In the genomic region with DNA sequence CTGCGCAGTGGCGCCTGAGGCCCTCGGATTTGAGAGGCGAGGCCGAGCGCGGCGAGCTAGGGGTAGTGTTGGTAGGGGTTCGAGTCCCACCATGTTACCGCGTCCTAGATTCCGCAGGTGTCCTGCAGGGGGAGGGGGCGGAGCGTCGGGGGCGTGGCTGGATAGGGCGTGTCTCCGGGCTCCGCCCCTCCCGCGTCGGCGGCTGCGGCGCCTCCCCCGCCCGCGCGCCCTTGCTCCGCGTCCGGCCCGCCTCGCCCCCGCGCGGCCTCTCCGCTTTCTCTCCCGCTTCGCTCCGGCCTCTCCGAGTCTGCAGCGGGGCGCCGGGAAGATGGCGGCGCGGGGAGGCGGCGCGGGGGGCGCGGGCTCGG, we compare ENCODE assay signal across 8 mouse cellular contexts. TPM values are rescaled to one million over a fixed set of nuclear protein-coding genes. Genes with fewer than 3 reads are reported as not detected.
DNase-seq lines count a peak whose midpoint lies in the region; ATAC-seq lines count a peak whose summit lies in the region.
"Had no signal": no experiment of that assay in that cellular context is flagged by ENCODE, and none has a peak within 500 bp of the region (broad histone marks: within the 10 kb centered on the region; RNA-seq: fewer than 3 reads in every experiment).

A gene (plus strand): TSS at position 198 of the 368 bp plus-strand sequence.

- H3K9me3 ChIP-seq in embryonic facial prominence, embryonic 10.5 days, result no peaks in the 10 kb centered on the region
- H3K9me3 ChIP-seq in heart, embryonic 11.5 days (replicated peaks; ENCODE audit: control insufficient read depth, low read length), result no peaks in the 10 kb centered on the region
- H3K9me3 ChIP-seq in midbrain, embryonic 16.5 days (replicated peaks; ENCODE audit: control insufficient read depth, low read length, poor library complexity, severe bottlenecking), result no peaks in the 10 kb centered on the region
- H3K9me3 ChIP-seq in stomach, embryonic 16.5 days (replicated peaks; ENCODE audit: control insufficient read depth, low read length), result no peaks in the 10 kb centered on the region

- peak within 1 kb of the TSS; percentile 90 for H3K27ac ChIP-seq in embryonic facial prominence, embryonic 10.5 days (replicated peaks)
- H3K27ac ChIP-seq in heart, embryonic 11.5 days (ENCODE audit: low read depth, low read length), result no peak within 1 kb of the TSS
- H3K27ac ChIP-seq in midbrain, embryonic 16.5 days (ENCODE audit: low read length), result no peak within 1 kb of the TSS
- peak within 1 kb of the TSS; percentile 44 for H3K27ac ChIP-seq in stomach, embryonic 16.5 days (ENCODE audit: low read length)
- H3K27ac ChIP-seq: macrophage had no signal

- ATAC-seq in heart, embryonic 11.5 days (replicated peaks; ENCODE audit: insufficient number of reproducible peaks, low FRiP score, low TSS enrichment), result peak; percentile 73
- ATAC-seq in midbrain, embryonic 16.5 days, result peak; percentile 76
- ATAC-seq in stomach, embryonic 16.5 days (ENCODE audit: insufficient read depth, low FRiP score), result peak; percentile 90

- peak within 1 kb of the TSS; percentile 90 for H3K4me2 ChIP-seq in heart, embryonic 11.5 days
- peak within 1 kb of the TSS; percentile 83 for H3K4me2 ChIP-seq in midbrain, embryonic 16.5 days (ENCODE audit: low read length)
- peak within 1 kb of the TSS; percentile 89 for H3K4me2 ChIP-seq in stomach, embryonic 16.5 days (ENCODE audit: low read depth, low read length)

- no peaks in the 10 kb centered on the region for H3K36me3 ChIP-seq in embryonic facial prominence, embryonic 10.5 days (replicated peaks)
- H3K36me3 ChIP-seq in heart, embryonic 11.5 days (ENCODE audit: control insufficient read depth, insufficient read depth, low read length), result no peaks in the 10 kb centered on the region
- H3K36me3 ChIP-seq in midbrain, embryonic 16.5 days (ENCODE audit: control insufficient read depth, insufficient read depth, low read length), result no peaks in the 10 kb centered on the region
- no peaks in the 10 kb centered on the region for H3K36me3 ChIP-seq in stomach, embryonic 16.5 days (ENCODE audit: control insufficient read depth, insufficient read depth, low read length)

- DNase-seq in adrenal gland, postnatal 4 days (ENCODE audit: low spot score in 2 of 2), result peak; percentile 12 to 21
- peak; percentile 85 for DNase-seq in embryonic facial prominence, embryonic 10.5 days (ENCODE audit: low spot score)
- peak; percentile 35 for DNase-seq in kidney, adult 9 months
- peak; percentile 55 for DNase-seq in liver

- H3K4me1 ChIP-seq in embryonic facial prominence, embryonic 10.5 days, result peaks cover 10% of the 10 kb centered on the region; the same call in 1 of the 2 replicates
- H3K4me1 ChIP-seq in heart, embryonic 11.5 days (ENCODE audit: control insufficient read depth, insufficient read depth, low read length), result no peaks in the 10 kb centered on the region
- no peaks in the 10 kb centered on the region for H3K4me1 ChIP-seq in midbrain, embryonic 16.5 days (ENCODE audit: control insufficient read depth, insufficient read depth, low read length)
- H3K4me1 ChIP-seq in stomach, embryonic 16.5 days (ENCODE audit: control insufficient read depth, insufficient read depth, low read length), result no peaks in the 10 kb centered on the region

- peaks cover 12% of the 10 kb centered on the region for H3K27me3 ChIP-seq in embryonic facial prominence, embryonic 10.5 days (replicated peaks; ENCODE audit: low read depth, poor library complexity, severe bottlenecking)
- peaks cover 5% of the 10 kb centered on the region; the same call in 1 of the 2 replicates for H3K27me3 ChIP-seq in heart, embryonic 11.5 days (ENCODE audit: control insufficient read depth, insufficient read depth, low read length)
- H3K27me3 ChIP-seq in midbrain, embryonic 16.5 days (ENCODE audit: control insufficient read depth, insufficient read depth, low read depth, low read length), result no peaks in the 10 kb centered on the region
- H3K27me3 ChIP-seq in stomach, embryonic 16.5 days (ENCODE audit: control insufficient read depth, insufficient read depth, low read length), result no peaks in the 10 kb centered on the region

- peak within 1 kb of the TSS; percentile 90 for H3K4me3 ChIP-seq in embryonic facial prominence, embryonic 10.5 days
- peak within 1 kb of the TSS; percentile 85 for H3K4me3 ChIP-seq in heart, embryonic 11.5 days (ENCODE audit: low read depth, low read length)
- H3K4me3 ChIP-seq in midbrain, embryonic 16.5 days (ENCODE audit: low read depth, low read length), result peak within 1 kb of the TSS; percentile 69
- H3K4me3 ChIP-seq in stomach, embryonic 16.5 days (replicated peaks; ENCODE audit: low read length), result peak within 1 kb of the TSS; percentile 79

- H3K9ac ChIP-seq in heart, embryonic 11.5 days (ENCODE audit: low read depth, low read length), result peak within 1 kb of the TSS; percentile 80
- peak within 1 kb of the TSS; percentile 78 for H3K9ac ChIP-seq in midbrain, embryonic 16.5 days (ENCODE audit: low read depth, low read length)
- peak within 1 kb of the TSS; percentile 91 for H3K9ac ChIP-seq in stomach, embryonic 16.5 days (ENCODE audit: low read length)

- WGBS in embryonic facial prominence, embryonic 10.5 days, result under 1% methylated on average over 54 of the region's 54 CpGs
- WGBS in heart, embryonic 11.5 days (ENCODE audit: insufficient replicate concordance), result 2% methylated on average over 45 of the region's 54 CpGs
- 1% methylated on average over 48 of the region's 54 CpGs for WGBS in midbrain, embryonic 16.5 days
- WGBS in stomach, embryonic 16.5 days, result 3% methylated on average over 39 of the region's 54 CpGs

RNA-seq across cellular contexts. Expression of the gene that starts here (rescaled TPM):
- 1 to 10 TPM; 7.0 to 9.4 TPM for total RNA-seq in adrenal gland, postnatal 4 days (2021)
- 10.5 and 12.0 TPM in 2 replicates for polyA plus RNA-seq in embryonic facial prominence, embryonic 10.5 days (2016; fragmentation: Nextera tagmentation; extraction: Ambion mirVana)
- 3.8 and 5.6 TPM in 2 replicates for polyA plus RNA-seq in heart, embryonic 11.5 days (2014; fragmentation: Nextera tagmentation; extraction: Ambion mirVana)
- 4.3 and 4.6 TPM in 2 replicates for polyA plus RNA-seq in midbrain, embryonic 16.5 days (2015; fragmentation: Nextera tagmentation; extraction: Ambion mirVana)
- polyA plus RNA-seq in stomach, embryonic 16.5 days (2015; fragmentation: Nextera tagmentation; extraction: Ambion mirVana), result 9.4 and 9.5 TPM in 2 replicates
- polyA plus RNA-seq: macrophage had no signal

Comparison
In these comparisons a context has a peak if more than half of its experiments do, and no peak if none do; other contexts are left out.
1. DNase-seq: peak in every context shown above with its lines; median percentile 85 in embryonic facial prominence, embryonic 10.5 days; 55 in liver; 35 in kidney, adult 9 months; 16 in adrenal gland, postnatal 4 days.
2. H3K27ac ChIP-seq: peak in embryonic facial prominence, embryonic 10.5 days (single experiment) and stomach, embryonic 16.5 days (single experiment); none in heart, embryonic 11.5 days (single experiment) and midbrain, embryonic 16.5 days (single experiment).
3. Peak in every context shown above with its lines, with median percentiles within 50 percentile points of each other: H3K4me3 ChIP-seq, ATAC-seq, H3K4me2 ChIP-seq and H3K9ac ChIP-seq.